Mouse (Mus musculus) frontal cortex, adult 2 months (tissue): ENCODE results near the gene Kcnd1. TPM values are rescaled to one million over a fixed set of nuclear protein-coding genes. Genes with fewer than 3 reads are reported as not detected.
"Not testable (repeated sequence)": the region's sequence is repeated elsewhere in the genome, so short reads cannot be mapped to it uniquely, and the experiment has no call there.

ENCODE experiments used
- DNase-seq, 2 experiments: peaks; one replicate each; pipeline ENCODE4 v3.0.0; 2022; ENCODE audit warnings: low spot score in 1 of 2; ENCODE audit errors: extremely low spot score in 1 of 2
- polyA plus RNA-seq: library from polyadenylated mRNA; depleted of rRNA; stranded (reverse); fragments of >200 nt; gene quantifications from 2 replicates; pipeline ENCODE4 v1.2.3, GENCODE M21; 2012; rRNA removed

Gene Kcnd1
- 7.4 and 7.8 TPM in 2 replicates for polyA plus RNA-seq

- DNase-seq: peak in 1 of 2 experiments; percentile 53
These were observed at the start of gene Kcnd1 for GRCm38 (mm10) chrX:7821865-7822779. Gene Kcnd1, plus strand, starts transcription at chrX:7822289.

GRCm38 (mm10) chrX:7772766-7773165, 49.3 kb upstream of the Kcnd1 start:
- DNase-seq: no peak

DNA sequence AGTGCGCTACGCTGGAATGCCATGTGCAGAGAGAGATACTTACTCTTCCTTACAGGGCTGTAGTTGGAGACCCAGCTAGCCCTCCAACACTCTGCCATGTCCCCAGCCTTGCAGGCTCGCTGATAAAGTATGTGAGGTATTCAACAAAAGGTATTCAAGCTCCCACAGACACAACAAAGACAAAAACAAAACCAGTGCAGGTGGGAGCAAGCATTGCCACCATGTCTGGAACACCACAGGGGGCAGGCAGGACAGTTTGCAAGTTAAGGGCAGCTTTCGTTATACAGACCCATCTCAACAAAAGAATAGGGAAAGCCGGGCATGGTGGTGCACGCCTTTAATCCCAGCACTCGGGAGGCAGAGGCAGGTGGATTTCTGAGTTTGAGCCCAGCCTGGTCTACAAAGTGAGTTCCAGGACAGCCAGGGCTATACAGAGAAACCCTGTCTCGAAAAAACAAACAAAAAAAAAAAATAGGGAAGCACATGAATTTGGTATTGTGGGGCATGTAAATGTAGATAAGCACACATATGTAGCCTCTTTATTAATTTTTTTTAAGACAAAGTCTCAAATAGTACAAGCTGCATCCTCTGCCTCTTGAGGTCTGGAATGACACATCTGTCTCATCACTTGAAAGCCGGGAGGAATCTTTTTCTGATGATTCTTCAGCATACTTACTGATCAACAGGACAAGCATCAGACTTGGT, 46.4 kb upstream of the Kcnd1 start:
- DNase-seq: no peak

GRCm38 (mm10) chrX:7776329-7777082, 45.6 kb upstream of the Kcnd1 start:
- peak in 1 of 2 experiments; percentile 72 for DNase-seq

DNA sequence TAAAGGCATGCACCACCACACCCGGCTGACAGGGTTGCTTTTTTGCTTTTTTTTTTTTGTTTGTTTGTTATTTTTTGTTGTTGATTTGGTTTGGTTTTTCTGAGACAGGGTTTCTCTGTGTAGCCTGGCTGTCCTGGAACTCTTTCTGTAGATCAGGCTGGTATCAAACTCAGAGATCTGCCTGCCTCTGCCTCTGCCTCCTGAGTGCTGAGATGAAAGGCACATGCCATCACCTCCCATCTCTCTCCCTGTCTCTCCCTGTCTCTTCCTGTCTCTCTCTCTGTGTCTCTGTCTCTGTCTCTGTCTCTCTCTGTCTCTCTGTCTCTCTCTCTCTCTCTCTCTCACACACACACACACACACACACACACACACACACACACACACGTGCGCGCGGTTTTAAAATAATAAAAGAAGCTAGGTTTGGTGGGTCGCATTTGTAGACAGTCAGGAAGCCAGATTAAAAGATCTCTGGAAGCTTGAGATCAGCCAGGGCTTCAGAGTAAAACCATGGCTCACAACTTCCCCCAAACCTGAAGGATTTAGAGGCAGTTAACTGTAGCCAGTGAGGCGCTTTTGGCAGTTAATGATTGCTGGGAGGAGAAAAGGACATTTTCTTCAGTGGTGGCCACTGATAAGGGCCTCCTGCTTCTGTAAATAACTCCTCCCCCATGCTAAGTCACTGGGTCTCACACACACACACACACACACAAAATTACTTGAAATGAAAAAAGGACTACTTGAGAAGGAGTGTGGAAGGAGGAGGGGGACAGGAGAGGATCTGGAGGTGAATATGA, 43.4 kb upstream of the Kcnd1 start:
- DNase-seq: no peak

DNA sequence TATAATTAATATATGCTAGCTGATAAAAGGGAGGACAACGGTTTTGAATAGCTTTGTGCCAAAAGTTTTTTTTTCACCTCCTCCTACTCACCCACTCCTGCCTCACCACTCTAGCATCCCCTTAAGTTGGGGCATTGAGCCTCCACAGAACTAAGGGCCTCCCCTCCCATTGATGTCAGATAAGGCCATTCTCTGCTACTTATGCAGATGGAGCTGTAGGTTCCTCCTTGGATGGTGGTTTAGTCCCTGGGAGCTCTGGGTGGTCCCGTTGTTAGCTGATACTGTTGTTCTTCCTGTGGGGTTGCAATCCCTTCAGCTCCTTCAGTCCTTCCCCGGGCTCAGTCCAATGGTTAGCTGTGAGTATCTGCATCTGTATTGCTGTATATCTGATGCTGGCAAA, 42.8 kb upstream of the Kcnd1 start:
- no peak for DNase-seq

DNA sequence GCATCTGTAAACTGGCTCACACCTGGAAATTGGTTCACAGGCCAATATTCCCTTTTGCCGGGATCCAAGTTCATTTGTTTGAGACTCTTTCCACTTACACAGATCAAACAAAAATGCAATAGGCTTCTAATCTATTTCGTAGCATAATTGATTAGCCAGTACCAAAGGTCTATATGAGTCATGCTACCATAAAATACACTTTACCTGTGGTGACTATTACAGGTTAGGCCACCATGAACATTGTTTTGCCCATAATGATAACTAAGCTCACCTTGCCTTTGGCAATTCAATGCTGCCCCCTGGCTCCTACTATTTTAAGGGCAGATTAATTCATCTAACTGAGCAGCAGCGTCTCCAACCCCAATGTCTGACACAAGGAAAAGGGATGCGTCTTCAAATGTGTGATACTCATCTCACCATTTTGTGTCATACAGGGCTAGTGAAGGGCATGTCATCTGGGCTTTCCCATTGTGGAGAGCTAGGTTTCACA, 39.4 kb upstream of the Kcnd1 start:
- no peak for DNase-seq

DNA sequence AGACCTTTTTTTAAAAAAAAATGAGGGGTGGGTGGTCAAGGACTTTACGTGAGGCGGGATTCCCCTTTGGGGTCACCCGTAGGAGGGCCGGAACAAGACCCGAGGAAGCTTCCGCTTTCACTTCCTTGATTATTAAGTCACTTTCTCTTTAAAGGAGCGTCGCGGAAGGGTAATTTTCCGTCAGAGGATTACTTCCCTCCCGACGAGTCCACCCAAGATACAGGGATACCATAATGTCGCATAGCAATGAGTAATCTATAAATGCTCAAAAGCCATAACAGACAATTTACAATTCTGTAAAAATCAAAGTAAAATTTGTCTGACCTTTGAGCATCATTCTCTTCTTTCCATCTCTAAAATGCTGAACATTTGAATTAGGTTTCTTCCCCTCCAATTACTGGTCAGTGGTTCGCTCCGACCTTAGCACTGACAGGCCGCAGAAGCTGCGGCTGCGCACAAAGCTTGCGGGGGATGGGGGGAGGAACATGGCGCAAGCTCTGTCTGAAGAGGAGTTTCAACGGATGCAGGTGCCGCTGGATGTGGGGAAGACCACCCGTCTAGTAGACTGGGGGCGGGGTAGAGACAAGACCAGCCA, 32.5 kb upstream of the Kcnd1 start, which contains the start of gene Gripap1:
TSS of gene Gripap1 (plus strand) at position 224 of the 595 bp plus-strand sequence.
- peak; percentile 38 to 77 for DNase-seq

- DNase-seq: peak in 1 of 2 experiments; percentile 11
These were observed 31.8 kb upstream of the Kcnd1 start for GRCm38 (mm10) chrX:7790309-7790708.

GRCm38 (mm10) chrX:7793361-7793760, 28.7 kb upstream of the Kcnd1 start:
- peak in 1 of 2 experiments; percentile 23 for DNase-seq

- DNase-seq: no peak
These were observed 27.1 kb upstream of the Kcnd1 start for GRCm38 (mm10) chrX:7795016-7795415.

DNA sequence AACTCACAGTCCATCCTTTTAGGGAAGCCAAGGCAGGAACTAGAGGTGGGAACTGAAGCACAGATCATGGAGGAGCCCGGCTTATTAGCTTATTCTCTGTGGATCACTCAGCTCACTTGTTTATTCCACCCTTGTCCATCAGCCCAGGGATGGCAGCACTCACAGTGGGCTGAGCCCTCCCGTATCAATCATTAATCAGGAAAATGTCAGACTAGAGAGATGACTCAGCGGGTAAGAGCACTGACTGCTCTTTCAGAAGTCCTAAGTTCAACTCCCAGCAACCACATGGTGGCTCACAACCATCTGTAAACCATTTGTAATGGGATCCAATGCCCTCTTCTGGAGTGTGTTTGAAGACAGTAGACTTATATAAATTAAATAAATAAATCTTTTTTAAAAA, 24.8 kb upstream of the Kcnd1 start:
- no peak for DNase-seq

DNA sequence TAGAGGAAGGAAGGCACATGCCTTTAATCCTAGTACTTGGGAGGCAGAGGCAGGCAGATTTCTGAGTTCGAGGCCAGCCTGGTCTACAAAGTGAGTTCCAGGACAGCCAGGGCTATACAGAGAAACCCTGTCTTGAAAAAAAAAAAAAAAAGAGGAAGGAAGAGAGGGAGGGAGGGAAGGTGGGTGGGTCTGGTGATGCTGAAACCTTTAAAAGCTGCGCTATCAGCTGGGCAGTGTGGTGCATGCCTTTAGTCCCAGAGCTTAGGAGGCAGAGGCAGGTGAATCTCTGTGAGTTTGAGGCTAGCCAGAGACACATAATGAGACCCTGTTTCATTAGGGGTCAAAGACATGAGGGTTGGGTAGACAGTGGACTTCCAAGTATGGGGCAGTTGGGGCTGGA, 19.9 kb upstream of the Kcnd1 start:
- DNase-seq: not testable (repeated sequence)

- DNase-seq: peak in 1 of 2 experiments; percentile 13
These were observed 7.1 kb upstream of the Kcnd1 start for GRCm38 (mm10) chrX:7815016-7815415.

DNA sequence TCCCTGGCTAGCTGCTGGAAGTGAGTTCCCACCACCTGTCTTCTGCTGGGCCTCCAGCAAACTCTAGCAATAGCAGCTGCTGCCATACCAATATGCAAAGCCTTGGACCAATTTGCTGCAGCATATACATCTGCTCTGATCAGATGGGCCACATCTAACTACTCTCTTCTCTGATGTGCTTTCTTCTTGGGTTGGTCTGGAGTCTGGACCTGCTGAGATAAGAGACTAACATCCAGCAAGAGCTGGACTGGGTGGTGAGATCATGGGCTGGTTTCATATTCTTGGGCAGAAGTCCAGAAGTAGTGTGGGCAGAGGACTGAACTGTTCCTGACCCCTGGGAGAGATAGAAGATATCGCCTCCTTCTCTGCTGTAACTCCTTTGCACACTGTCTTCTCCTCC, 15.1 kb downstream of the Kcnd1 start:
- DNase-seq: no peak

DNA sequence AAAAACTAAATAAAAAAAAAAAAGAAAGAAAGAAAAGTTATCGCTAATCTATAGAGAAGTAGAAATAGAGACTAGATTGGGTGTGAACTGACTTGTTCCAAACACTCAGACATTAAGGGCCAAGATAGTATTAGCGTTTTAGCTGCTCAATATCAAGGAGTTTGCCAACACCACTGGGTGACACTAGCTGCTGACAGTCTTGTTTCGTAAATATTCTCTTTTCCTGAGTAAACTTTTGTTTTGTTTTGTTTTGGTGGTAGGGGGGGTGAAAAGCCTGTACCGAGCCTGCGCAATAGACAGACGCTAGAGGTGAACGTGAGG, 18.7 kb downstream of the Kcnd1 start:
- DNase-seq: no peak

GRCm38 (mm10) chrX:7841163-7842162, 19.4 kb downstream of the Kcnd1 start, which contains the start of gene Otud5:
Gene Otud5, plus strand, starts transcription at chrX:7841364.
- peak; percentile 92 to 93 for DNase-seq

- DNase-seq: no peak
These were observed 20.2 kb downstream of the Kcnd1 start for GRCm38 (mm10) chrX:7842318-7842717.
